Mouse (Mus musculus) erythroblast, embryonic 14.5 days (primary cell): ENCODE measurements at regions not wholly inside any gene's neighbourhood (a gene's known extent, or its start where the extent isn't known, plus 50 kb on each side); places are given as distances from the start of the nearest gene placed in this dataset.

ENCODE experiments used
- H3K27me3 ChIP-seq: 2 replicates; pipeline ENCODE4 v1.6.1; 2012; ENCODE audit warnings: inconsistent platforms; ENCODE audit not compliant: control insufficient read depth
- H3K36me3 ChIP-seq: 2 replicates; pipeline ENCODE4 v1.6.1; 2012; ENCODE audit warnings: mild to moderate bottlenecking, inconsistent platforms; ENCODE audit not compliant: control insufficient read depth
- H3K4me1 ChIP-seq: 2 replicates; pipeline ENCODE4 v1.6.1; 2012; ENCODE audit warnings: inconsistent platforms; ENCODE audit not compliant: control insufficient read depth
- H3K4me3 ChIP-seq: replicated peaks from 2 replicates; pipeline ENCODE3; 2012; ENCODE audit warnings: moderate library complexity, mild to moderate bottlenecking, inconsistent platforms
- H3K9me3 ChIP-seq: 2 replicates; pipeline ENCODE4 v1.6.1; 2012; ENCODE audit warnings: low read length, inconsistent platforms, mixed read lengths; ENCODE audit not compliant: control insufficient read depth
- GATA1 ChIP-seq: IDR thresholded peaks from 2 replicates; pipeline ENCODE4 v1.6.1; 2012; ENCODE audit warnings: low read length, inconsistent platforms, mixed read lengths
- TAL1 ChIP-seq: IDR thresholded peaks from 3 replicates; pipeline ENCODE4 v1.6.1; 2012; ENCODE audit warnings: low read length, inconsistent platforms, mixed read lengths

GRCm38 (mm10) chr4:88937866-88938711, 58.1 kb upstream of the Ifne start:
- Histone ChIP-seq H3K9me3 (no peaks in the 10 kb centered on the region), H3K4me1 (peaks cover 12% of the 10 kb centered on the region), H3K36me3 (no peaks in the 10 kb centered on the region), H3K27me3 (peaks cover 34% of the 10 kb centered on the region), H3K4me3 (peak overlapping the region; percentile 80)
- no peak for TF ChIP-seq TAL1
- TF ChIP-seq GATA1, result no peak

- Histone ChIP-seq H3K4me1 (peaks cover 12% of the 10 kb centered on the region), H3K36me3 (no peaks in the 10 kb centered on the region), H3K9me3 (no peaks in the 10 kb centered on the region), H3K27me3 (peaks cover 34% of the 10 kb centered on the region), H3K4me3 (peak overlapping the region; percentile 80)
- TF ChIP-seq TAL1, result no peak
- no peak for TF ChIP-seq GATA1
These were observed 57.0 kb upstream of the Ifne start for GRCm38 (mm10) chr4:88936976-88937375.

DNA sequence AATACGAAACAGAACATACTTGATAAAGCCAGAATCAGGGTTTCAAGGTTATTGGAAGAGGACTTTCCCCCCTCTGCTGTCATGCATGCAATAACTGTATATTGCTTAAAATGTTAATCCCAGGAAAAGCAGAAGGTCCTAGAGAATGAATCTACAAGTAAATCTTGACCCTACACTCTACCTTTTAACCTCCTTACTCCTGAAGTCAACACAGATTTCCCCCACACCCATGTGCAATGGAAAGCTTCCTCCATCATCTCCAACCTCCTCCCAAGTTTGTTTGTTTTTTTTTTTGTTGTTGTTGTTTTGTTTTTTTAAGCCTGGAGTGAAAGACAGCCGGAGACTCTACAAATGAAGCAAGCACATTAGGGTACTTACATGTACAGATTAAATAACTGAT, 55.9 kb upstream of the Ifne start:
- TF ChIP-seq TAL1 (no peak), GATA1 (no peak)
- no peak overlapping the region for H3K4me3 ChIP-seq
- H3K9me3 ChIP-seq, result no peaks in the 10 kb centered on the region
- H3K27me3 ChIP-seq, result peaks cover 34% of the 10 kb centered on the region
- peaks cover 12% of the 10 kb centered on the region for H3K4me1 ChIP-seq
- H3K36me3 ChIP-seq, result no peaks in the 10 kb centered on the region

DNA sequence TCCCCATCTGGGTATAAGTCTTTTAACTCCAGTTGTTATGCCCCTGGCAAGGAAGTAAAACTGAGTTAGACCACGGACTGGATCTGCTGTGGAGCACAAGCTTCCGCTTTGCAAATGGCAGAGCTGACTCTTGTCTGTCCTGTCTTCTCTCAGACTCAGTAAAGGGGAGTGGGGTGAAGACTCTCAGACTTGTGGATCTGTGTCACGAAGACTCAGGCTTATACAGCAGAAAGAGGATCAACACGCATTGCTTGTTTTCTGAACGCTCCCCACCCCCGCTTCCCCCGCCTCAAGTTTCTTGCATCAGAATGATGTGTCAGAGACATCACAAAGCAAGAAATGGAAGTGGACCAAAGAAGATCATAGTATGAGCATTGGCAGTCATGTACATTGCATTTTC, 55.3 kb upstream of the Ifne start:
- H3K27me3 ChIP-seq, result peaks cover 34% of the 10 kb centered on the region

GRCm38 (mm10) chr4:88934266-88935025, 54.4 kb upstream of the Ifne start:
- TF ChIP-seq TAL1 (no peak), GATA1 (no peak)
- Histone ChIP-seq H3K36me3 (no peaks in the 10 kb centered on the region), H3K4me3 (no peak overlapping the region), H3K4me1 (peaks cover 12% of the 10 kb centered on the region), H3K9me3 (no peaks in the 10 kb centered on the region), H3K27me3 (peaks cover 34% of the 10 kb centered on the region)

More for the DNA sequence above, 55.3 kb upstream of the Ifne start:
- Histone ChIP-seq H3K9me3 (no peaks in the 10 kb centered on the region), H3K36me3 (no peaks in the 10 kb centered on the region), H3K4me1 (peaks cover 12% of the 10 kb centered on the region), H3K4me3 (no peak overlapping the region)
- no peak for TF ChIP-seq GATA1
- TF ChIP-seq TAL1, result no peak

DNA sequence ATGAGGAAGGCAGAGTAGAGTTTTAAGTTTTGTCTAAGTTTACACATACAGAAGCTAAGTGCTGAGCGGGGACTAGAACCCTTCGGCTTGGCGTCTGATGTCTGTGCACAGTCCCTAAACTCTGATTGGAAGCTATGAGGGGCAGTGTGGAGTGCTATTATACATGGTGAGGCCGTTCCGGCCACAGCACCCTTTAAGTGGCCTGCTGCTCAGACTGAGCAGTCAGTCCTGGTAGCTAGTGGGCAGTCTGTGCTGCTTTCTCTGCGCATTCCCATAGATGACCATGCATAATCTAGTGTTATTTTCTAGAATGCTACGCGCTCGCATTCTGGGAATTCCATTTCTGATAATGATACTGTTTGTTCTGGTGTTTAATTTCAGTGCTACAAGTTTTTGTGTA, 51.2 kb upstream of the Ifne start:
- Histone ChIP-seq H3K9me3 (no peaks in the 10 kb centered on the region), H3K4me3 (no peak overlapping the region), H3K27me3 (peaks cover 10% of the 10 kb centered on the region), H3K36me3 (peaks cover 4% of the 10 kb centered on the region; the same call in 1 of the 2 replicates), H3K4me1 (no peaks in the 10 kb centered on the region)
- TF ChIP-seq TAL1 (no peak), GATA1 (no peak)
